Mouse (Mus musculus): ENCODE measurements around the gene Pappa. TPM values are rescaled to one million over a fixed set of nuclear protein-coding genes. Genes with fewer than 3 reads are reported as not detected.

Pappa gene
- polyA plus RNA-seq (2016; fragmentation: Nextera tagmentation; extraction: Ambion mirVana) = 0.70 and 0.80 TPM in 2 replicates

- H3K4me1 ChIP-seq = peaks cover 42% of the 10 kb centered on the region
- no peaks in the 10 kb centered on the region for H3K9me3 ChIP-seq
- peak within 1 kb of the TSS; percentile 68 for H3K4me3 ChIP-seq
- H3K36me3 ChIP-seq (replicated peaks) = no peaks in the 10 kb centered on the region
- peak within 1 kb of the TSS; percentile 80 for H3K27ac ChIP-seq (replicated peaks)
- under 1% methylated on average over 16 of the region's 16 CpGs for WGBS
- H3K27me3 ChIP-seq (replicated peaks; ENCODE audit: low read depth, poor library complexity, severe bottlenecking) = peaks cover 74% of the 10 kb centered on the region
- DNase-seq (ENCODE audit: low spot score) = peak; percentile 31
Observed at GRCm38 (mm10) chr4:65123741-65124224, at the start of gene Pappa. Gene Pappa, plus strand, starts transcription at chr4:65124174.

GRCm38 (mm10) chr4:65077906-65078615 lies 45.9 kb upstream of the Pappa start:
- Histone ChIP-seq H3K36me3 (replicated peaks) (no peaks in the 10 kb centered on the region), H3K4me3 (no peak overlapping the region), H3K9me3 (no peaks in the 10 kb centered on the region), H3K27me3 (replicated peaks; ENCODE audit: low read depth, poor library complexity, severe bottlenecking) (no peaks in the 10 kb centered on the region), H3K27ac (replicated peaks) (no peak overlapping the region), H3K4me1 (no peaks in the 10 kb centered on the region)
- 89% methylated on average over 6 of the region's 6 CpGs for WGBS
- DNase-seq (ENCODE audit: low spot score) = no peak

GRCm38 (mm10) chr4:65086864-65087263 lies 37.1 kb upstream of the Pappa start:
- no peak overlapping the region for H3K4me3 ChIP-seq
- no peaks in the 10 kb centered on the region for H3K36me3 ChIP-seq (replicated peaks)
- H3K9me3 ChIP-seq = no peaks in the 10 kb centered on the region
- H3K27me3 ChIP-seq (replicated peaks; ENCODE audit: low read depth, poor library complexity, severe bottlenecking) = no peaks in the 10 kb centered on the region
- 89% methylated on average over 1 of the region's 1 CpGs for WGBS
- no peak for DNase-seq (ENCODE audit: low spot score)
- H3K4me1 ChIP-seq = no peaks in the 10 kb centered on the region
- no peak overlapping the region for H3K27ac ChIP-seq (replicated peaks)

GRCm38 (mm10) chr4:65087592-65087991 lies 36.4 kb upstream of the Pappa start:
- H3K36me3 ChIP-seq (replicated peaks) = no peaks in the 10 kb centered on the region
- WGBS = 89% methylated on average over 5 of the region's 5 CpGs
- H3K27ac ChIP-seq (replicated peaks) = no peak overlapping the region
- H3K27me3 ChIP-seq (replicated peaks; ENCODE audit: low read depth, poor library complexity, severe bottlenecking) = no peaks in the 10 kb centered on the region
- H3K9me3 ChIP-seq = no peaks in the 10 kb centered on the region
- no peak overlapping the region for H3K4me3 ChIP-seq
- no peak for DNase-seq (ENCODE audit: low spot score)
- H3K4me1 ChIP-seq = no peaks in the 10 kb centered on the region

- no peaks in the 10 kb centered on the region for H3K27me3 ChIP-seq (replicated peaks; ENCODE audit: low read depth, poor library complexity, severe bottlenecking)
- no peaks in the 10 kb centered on the region for H3K36me3 ChIP-seq (replicated peaks)
- no peaks in the 10 kb centered on the region for H3K4me1 ChIP-seq
- no peak overlapping the region for H3K27ac ChIP-seq (replicated peaks)
- WGBS = 11% methylated on average over 1 of the region's 1 CpGs
- DNase-seq (ENCODE audit: low spot score) = peak; percentile 34
- no peak overlapping the region for H3K4me3 ChIP-seq
- no peaks in the 10 kb centered on the region for H3K9me3 ChIP-seq
Observed at GRCm38 (mm10) chr4:65092191-65092590, 31.8 kb upstream of the Pappa start.

GRCm38 (mm10) chr4:65120329-65120728 lies 3.6 kb upstream of the Pappa start:
- DNase-seq (ENCODE audit: low spot score) = no peak
- Histone ChIP-seq H3K9me3 (no peaks in the 10 kb centered on the region), H3K4me3 (no peak overlapping the region), H3K4me1 (peaks cover 20% of the 10 kb centered on the region), H3K27ac (replicated peaks) (no peak overlapping the region), H3K27me3 (replicated peaks; ENCODE audit: low read depth, poor library complexity, severe bottlenecking) (peaks cover 41% of the 10 kb centered on the region), H3K36me3 (replicated peaks) (no peaks in the 10 kb centered on the region)
- WGBS = 74% methylated on average over 1 of the region's 1 CpGs

GRCm38 (mm10) chr4:65122841-65123240 lies 1.1 kb upstream of the Pappa start:
- H3K9me3 ChIP-seq = no peaks in the 10 kb centered on the region
- H3K27me3 ChIP-seq (replicated peaks; ENCODE audit: low read depth, poor library complexity, severe bottlenecking) = peaks cover 64% of the 10 kb centered on the region
- WGBS = 2% methylated on average over 2 of the region's 2 CpGs
- no peaks in the 10 kb centered on the region for H3K36me3 ChIP-seq (replicated peaks)
- no peak overlapping the region for H3K27ac ChIP-seq (replicated peaks)
- H3K4me1 ChIP-seq = peaks cover 42% of the 10 kb centered on the region
- no peak overlapping the region for H3K4me3 ChIP-seq
- DNase-seq (ENCODE audit: low spot score) = no peak

- peak overlapping the region; percentile 80 for H3K27ac ChIP-seq (replicated peaks)
- H3K27me3 ChIP-seq (replicated peaks; ENCODE audit: low read depth, poor library complexity, severe bottlenecking) = peaks cover 82% of the 10 kb centered on the region
- no peaks in the 10 kb centered on the region for H3K9me3 ChIP-seq
- peak overlapping the region; percentile 68 for H3K4me3 ChIP-seq
- under 1% methylated on average over 80 of the region's 80 CpGs for WGBS
- peak; percentile 63 for DNase-seq (ENCODE audit: low spot score)
- H3K36me3 ChIP-seq (replicated peaks) = no peaks in the 10 kb centered on the region
- peaks cover 42% of the 10 kb centered on the region for H3K4me1 ChIP-seq
Observed at GRCm38 (mm10) chr4:65124369-65125151, 586 bp downstream of the Pappa start.

GRCm38 (mm10) chr4:65125341-65126332 lies 1.7 kb downstream of the Pappa start:
- Histone ChIP-seq H3K4me3 (peak overlapping the region; percentile 68), H3K4me1 (peaks cover 42% of the 10 kb centered on the region), H3K36me3 (replicated peaks) (no peaks in the 10 kb centered on the region), H3K27me3 (replicated peaks; ENCODE audit: low read depth, poor library complexity, severe bottlenecking) (peaks cover 91% of the 10 kb centered on the region), H3K9me3 (no peaks in the 10 kb centered on the region), H3K27ac (replicated peaks) (peak overlapping the region; percentile 69)
- DNase-seq (ENCODE audit: low spot score) = peak; percentile 64
- WGBS = under 1% methylated on average over 30 of the region's 30 CpGs

- DNase-seq (ENCODE audit: low spot score) = peak; percentile 49
- 0 out of 2 replicates have a peak overlapping the region, but pooled peaks have one; percentile 69 for H3K27ac ChIP-seq (replicated peaks)
- H3K9me3 ChIP-seq = no peaks in the 10 kb centered on the region
- peak overlapping the region; percentile 68 for H3K4me3 ChIP-seq
- 9% methylated on average over 23 of the region's 23 CpGs for WGBS
- H3K36me3 ChIP-seq (replicated peaks) = no peaks in the 10 kb centered on the region
- H3K4me1 ChIP-seq = peaks cover 42% of the 10 kb centered on the region
- peaks cover 85% of the 10 kb centered on the region for H3K27me3 ChIP-seq (replicated peaks; ENCODE audit: low read depth, poor library complexity, severe bottlenecking)
Observed at GRCm38 (mm10) chr4:65126451-65127290, 2.7 kb downstream of the Pappa start.

- 19% methylated on average over 6 of the region's 6 CpGs for WGBS
- Histone ChIP-seq H3K27me3 (replicated peaks; ENCODE audit: low read depth, poor library complexity, severe bottlenecking) (peaks cover 80% of the 10 kb centered on the region), H3K4me1 (peaks cover 42% of the 10 kb centered on the region), H3K36me3 (replicated peaks) (no peaks in the 10 kb centered on the region), H3K4me3 (peak overlapping the region; percentile 68), H3K9me3 (no peaks in the 10 kb centered on the region), H3K27ac (replicated peaks) (no peak overlapping the region)
- peak; percentile 35 for DNase-seq (ENCODE audit: low spot score)
Observed at GRCm38 (mm10) chr4:65127291-65127590, 3.3 kb downstream of the Pappa start.
